ENCODE assay signal across 8 mouse cellular contexts in the genomic region with DNA sequence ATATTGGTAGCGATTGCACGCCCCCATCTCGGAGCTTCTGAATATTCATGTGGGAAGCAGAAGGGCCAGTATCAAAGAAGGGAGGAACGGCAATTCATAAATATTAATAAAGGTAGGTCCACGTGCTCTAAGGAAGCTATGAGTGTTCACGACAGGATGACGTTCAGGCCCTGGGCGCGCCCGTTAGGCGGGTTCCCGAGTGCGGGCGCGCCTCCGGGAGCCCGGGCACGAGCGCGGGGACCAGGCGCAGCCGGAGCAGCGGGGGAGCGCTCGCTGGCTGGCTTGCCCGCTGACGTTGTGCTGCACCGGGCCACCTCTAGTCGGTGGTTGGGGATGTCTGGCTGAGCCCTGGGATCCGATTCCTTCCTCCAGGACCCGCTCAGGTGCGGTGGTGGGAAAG. TPM values are rescaled to one million over a fixed set of nuclear protein-coding genes. Genes with fewer than 3 reads are reported as not detected.
DNase-seq lines count a peak whose midpoint lies in the region; ATAC-seq lines count a peak whose summit lies in the region.

No protein-coding gene starts in this region.

- H3K4me1 ChIP-seq in liver, embryonic 15.5 days (replicated peaks): no peaks in the 10 kb centered on the region
- peaks cover 35% of the 10 kb centered on the region for H3K4me1 ChIP-seq in neural tube, embryonic 15.5 days

- no peaks in the 10 kb centered on the region for H3K9me3 ChIP-seq in liver, embryonic 15.5 days (replicated peaks)
- no peaks in the 10 kb centered on the region for H3K9me3 ChIP-seq in neural tube, embryonic 15.5 days (replicated peaks)

- no peak overlapping the region for H3K9ac ChIP-seq in liver, embryonic 15.5 days
- H3K9ac ChIP-seq in neural tube, embryonic 15.5 days (replicated peaks): peak overlapping the region; percentile 74

- under 1% methylated on average over 32 of the region's 32 CpGs for WGBS in liver, embryonic 15.5 days (ENCODE audit: insufficient replicate concordance)
- WGBS in neural tube, embryonic 15.5 days: under 1% methylated on average over 32 of the region's 32 CpGs

- intact Hi-C loops in heart, postnatal 36 days (cut with DNase I): no loop called here

- no peak overlapping the region for H3K27ac ChIP-seq in liver, embryonic 15.5 days (replicated peaks)
- H3K27ac ChIP-seq in neural tube, embryonic 15.5 days (replicated peaks): peak overlapping the region; percentile 93

- peak overlapping the region; percentile 58 for H3K4me2 ChIP-seq in liver, embryonic 15.5 days
- H3K4me2 ChIP-seq in neural tube, embryonic 15.5 days: peak overlapping the region; percentile 76

- H3K4me3 ChIP-seq in liver, embryonic 15.5 days (replicated peaks): peak overlapping the region; percentile 34
- H3K4me3 ChIP-seq in neural tube, embryonic 15.5 days (replicated peaks): peak overlapping the region; percentile 64

- peaks cover 36% of the 10 kb centered on the region for H3K27me3 ChIP-seq in liver, embryonic 15.5 days
- H3K27me3 ChIP-seq in neural tube, embryonic 15.5 days (replicated peaks): no peaks in the 10 kb centered on the region

- H3K36me3 ChIP-seq in liver, embryonic 15.5 days (replicated peaks): no peaks in the 10 kb centered on the region
- no peaks in the 10 kb centered on the region for H3K36me3 ChIP-seq in neural tube, embryonic 15.5 days

- peak; percentile 1 for DNase-seq in T-cell, adult 2 months (ENCODE audit: low spot score)
- DNase-seq in cerebellum, adult 9-10 months: peak; percentile 95
- DNase-seq in heart, postnatal 36 days: peak; percentile 52 to 56
- DNase-seq in layer of hippocampus, adult 18-20 months (ENCODE audit: low spot score in 2 of 2): peak; percentile 94 to 95
- DNase-seq in urinary bladder, postnatal 25 days (ENCODE audit: low spot score): peak; percentile 59

- ATAC-seq in frontal cortex, adult (ENCODE audit: low TSS enrichment): peak; percentile 84
- ATAC-seq in liver, embryonic 15.5 days (ENCODE audit: insufficient read depth): no peak
- peak; percentile 87 for ATAC-seq in neural tube, embryonic 15.5 days (ENCODE audit: low FRiP score)

RNA-seq across cellular contexts. Expression of a gene that starts 10.9 kb away (rescaled TPM):
- total RNA-seq in heart, postnatal 36 days (2021): 1 to 10 TPM; 1.0 to 1.7 TPM
- total RNA-seq in layer of hippocampus, adult 18-20 months (2021): 100 to 1,000 TPM; 274 to 280 TPM
- 0.55 and 0.92 TPM in 2 replicates for polyA plus RNA-seq in liver, embryonic 15.5 days (2015; fragmentation: Nextera tagmentation; extraction: Ambion mirVana)
- 491 and 612 TPM in 2 replicates for polyA plus RNA-seq in neural tube, embryonic 15.5 days (2015; fragmentation: Nextera tagmentation; extraction: Ambion mirVana)

RNA-seq across cellular contexts. Expression of a gene that starts 35.3 kb away (rescaled TPM):
- total RNA-seq in heart, postnatal 36 days (2021): 10 to 100 TPM; 80.8 to 82.1 TPM
- 100 to 1,000 TPM in 1 of 2 experiments, 10 to 100 TPM in 1; 96.1 to 105 TPM for total RNA-seq in layer of hippocampus, adult 18-20 months (2021)
- 25.2 and 27.1 TPM in 2 replicates for polyA plus RNA-seq in liver, embryonic 15.5 days (2015; fragmentation: Nextera tagmentation; extraction: Ambion mirVana)
- polyA plus RNA-seq in neural tube, embryonic 15.5 days (2015; fragmentation: Nextera tagmentation; extraction: Ambion mirVana): 118 and 120 TPM in 2 replicates

Comparison
In these comparisons a context has a peak if more than half of its experiments do, and no peak if none do; other contexts are left out.
1. DNase-seq: peak in every context shown above with its lines; median percentile 95 in cerebellum, adult 9-10 months; 94 in layer of hippocampus, adult 18-20 months; 59 in urinary bladder, postnatal 25 days; 54 in heart, postnatal 36 days; 1 in T-cell, adult 2 months.
2. RNA of a gene that starts 10.9 kb away (total RNA-seq): 274 to 280 TPM in layer of hippocampus, adult 18-20 months; 1.0 to 1.7 TPM in heart, postnatal 36 days; every median in the first group is over 100 times any median in the second.